15 mouse cellular contexts compared by ENCODE assay signal in the genomic region with DNA sequence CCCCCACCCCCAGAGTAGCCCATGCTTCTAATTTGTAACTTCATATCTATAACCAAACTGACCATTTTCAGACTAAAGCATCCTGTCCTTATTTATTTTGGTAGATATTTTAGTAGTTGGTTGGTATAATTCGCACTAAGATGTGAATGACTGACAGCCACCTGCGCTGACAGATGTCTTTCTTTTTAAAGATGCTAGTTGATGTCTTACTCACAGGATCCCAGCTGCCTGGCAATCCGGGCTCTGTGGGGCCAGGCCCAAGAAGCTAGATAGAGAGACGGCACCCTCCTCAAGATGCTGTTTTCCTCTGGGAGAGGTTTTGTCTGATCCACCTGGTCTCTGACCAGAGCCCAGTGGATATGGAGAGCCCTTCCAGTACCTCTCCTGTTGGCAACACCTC. TPM values are rescaled to one million over a fixed set of nuclear protein-coding genes. Genes with fewer than 3 reads are reported as not detected.
"Had no signal": no experiment of that assay in that cellular context is flagged by ENCODE, and none has a peak within 500 bp of the region (broad histone marks: within the 10 kb centered on the region; RNA-seq: fewer than 3 reads in every experiment).

No protein-coding gene starts in this region.

- H3K27me3 ChIP-seq: liver, embryonic 15.5 days; lung, embryonic 15.5 days; midbrain, embryonic 15.5 days; neural tube, embryonic 12.5 days; neural tube, embryonic 15.5 days had no signal

- H3K9me3 ChIP-seq: limb, embryonic 10.5 days; limb, embryonic 13.5 days; liver, embryonic 12.5 days; liver, embryonic 15.5 days; lung, embryonic 15.5 days; megakaryocyte, embryonic 14.5 days; midbrain, embryonic 10.5 days; midbrain, embryonic 15.5 days; neural tube, embryonic 12.5 days; neural tube, embryonic 15.5 days had no signal

- H3K27ac ChIP-seq: kidney, postnatal 0 days; limb, embryonic 10.5 days; limb, embryonic 13.5 days; liver, embryonic 12.5 days; liver, embryonic 15.5 days; lung, embryonic 15.5 days; midbrain, embryonic 10.5 days; midbrain, embryonic 15.5 days; neural tube, embryonic 12.5 days; neural tube, embryonic 15.5 days; stomach, postnatal 0 days had no signal

- DNase-seq: lung, adult 18-20 months; right cerebral cortex, postnatal 14 days had no signal

- ATAC-seq: intestine, embryonic 16.5 days; liver, embryonic 12.5 days; midbrain, embryonic 15.5 days had no signal

- H3K4me3 ChIP-seq: limb, embryonic 10.5 days; limb, embryonic 13.5 days; liver, embryonic 12.5 days; liver, embryonic 15.5 days; lung, embryonic 15.5 days; megakaryocyte, embryonic 14.5 days; midbrain, embryonic 10.5 days; midbrain, embryonic 15.5 days; neural tube, embryonic 12.5 days; neural tube, embryonic 15.5 days had no signal

- H3K9ac ChIP-seq: limb, embryonic 13.5 days; liver, embryonic 12.5 days; liver, embryonic 15.5 days; lung, embryonic 15.5 days; midbrain, embryonic 15.5 days; neural tube, embryonic 12.5 days; neural tube, embryonic 15.5 days had no signal

- H3K4me1 ChIP-seq: liver, embryonic 12.5 days; liver, embryonic 15.5 days; lung, embryonic 15.5 days; megakaryocyte, embryonic 14.5 days; midbrain, embryonic 15.5 days had no signal

- H3K4me2 ChIP-seq: limb, embryonic 13.5 days; liver, embryonic 12.5 days; liver, embryonic 15.5 days; lung, embryonic 15.5 days; midbrain, embryonic 15.5 days; neural tube, embryonic 12.5 days; neural tube, embryonic 15.5 days had no signal

- H3K36me3 ChIP-seq: limb, embryonic 10.5 days; limb, embryonic 13.5 days; liver, embryonic 12.5 days; liver, embryonic 15.5 days; lung, embryonic 15.5 days; midbrain, embryonic 10.5 days; midbrain, embryonic 15.5 days; neural tube, embryonic 12.5 days; neural tube, embryonic 15.5 days had no signal

RNA-seq across cellular contexts. Expression of gene Crtac1, which starts 11.7 kb away (rescaled TPM):
- polyA plus RNA-seq: liver, embryonic 12.5 days had no signal
